Mouse (Mus musculus): ENCODE data around the gene Lypd6. TPM values are rescaled to one million over a fixed set of nuclear protein-coding genes. Genes with fewer than 3 reads are reported as not detected.

Gene Lypd6
- polyA plus RNA-seq, 1 experiment from 2014 or later, result 8.8 TPM

- Histone ChIP-seq H3K9me3 (ENCODE audit: control insufficient read depth, low read length) (no peaks in the 10 kb centered on the region), H3K4me3 (ENCODE audit: low read depth, low read length) (no peak overlapping the region), H3K36me3 (ENCODE audit: control insufficient read depth, insufficient read depth, low read length) (no peaks in the 10 kb centered on the region), H3K9ac (ENCODE audit: low read depth, low read length) (no peak overlapping the region), H3K4me1 (ENCODE audit: control insufficient read depth, insufficient read depth, low read length) (peaks cover 7% of the 10 kb centered on the region; the same call in 1 of the 2 replicates), H3K27me3 (replicated peaks; ENCODE audit: control insufficient read depth, insufficient read depth, low read length) (no peaks in the 10 kb centered on the region), H3K27ac (replicated peaks; ENCODE audit: low read depth, low read length) (no peak overlapping the region), H3K4me2 (ENCODE audit: low read depth, low read length) (no peak overlapping the region)
- WGBS, result 73% methylated on average over 6 of the region's 6 CpGs
- DNase-seq (ENCODE audit: low spot score) (no peak), ATAC-seq (ENCODE audit: low read depth) (no peak)
Observed at GRCm38 (mm10) chr2:50143672-50144071, 77.4 kb downstream of the Lypd6 start.

DNA sequence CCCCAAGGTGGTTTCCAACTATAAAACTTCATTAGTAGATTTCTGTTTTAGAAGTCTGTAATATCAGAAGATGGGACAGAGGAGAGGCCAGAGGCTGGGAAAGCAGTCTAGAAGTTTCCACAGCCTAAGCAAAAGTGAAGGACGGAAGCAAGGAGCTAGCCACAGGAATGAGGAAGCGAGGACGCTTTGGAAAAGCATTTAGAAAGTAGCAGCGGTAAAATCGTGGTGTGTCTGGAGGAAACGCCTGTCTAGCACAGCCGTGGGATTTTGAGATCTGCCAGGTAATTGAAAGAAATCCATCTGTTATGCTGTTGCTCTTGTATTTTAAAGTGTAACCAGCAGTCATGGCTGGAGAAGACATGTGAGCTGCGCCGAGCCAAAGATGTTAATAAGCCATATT lies 81.1 kb downstream of the Lypd6 start:
- H3K9ac ChIP-seq (ENCODE audit: low read depth, low read length), result no peak overlapping the region
- H3K27me3 ChIP-seq (replicated peaks; ENCODE audit: control insufficient read depth, insufficient read depth, low read length), result no peaks in the 10 kb centered on the region
- peaks cover 7% of the 10 kb centered on the region; the same call in 1 of the 2 replicates for H3K4me1 ChIP-seq (ENCODE audit: control insufficient read depth, insufficient read depth, low read length)
- ATAC-seq (ENCODE audit: low read depth), result no peak
- no peak overlapping the region for H3K4me2 ChIP-seq (ENCODE audit: low read depth, low read length)
- no peak overlapping the region for H3K27ac ChIP-seq (replicated peaks; ENCODE audit: low read depth, low read length)
- no peaks in the 10 kb centered on the region for H3K9me3 ChIP-seq (ENCODE audit: control insufficient read depth, low read length)
- WGBS, result 37% methylated on average over 9 of the region's 9 CpGs
- no peak overlapping the region for H3K4me3 ChIP-seq (ENCODE audit: low read depth, low read length)
- peak; percentile 65 for DNase-seq (ENCODE audit: low spot score)
- no peaks in the 10 kb centered on the region for H3K36me3 ChIP-seq (ENCODE audit: control insufficient read depth, insufficient read depth, low read length)

DNA sequence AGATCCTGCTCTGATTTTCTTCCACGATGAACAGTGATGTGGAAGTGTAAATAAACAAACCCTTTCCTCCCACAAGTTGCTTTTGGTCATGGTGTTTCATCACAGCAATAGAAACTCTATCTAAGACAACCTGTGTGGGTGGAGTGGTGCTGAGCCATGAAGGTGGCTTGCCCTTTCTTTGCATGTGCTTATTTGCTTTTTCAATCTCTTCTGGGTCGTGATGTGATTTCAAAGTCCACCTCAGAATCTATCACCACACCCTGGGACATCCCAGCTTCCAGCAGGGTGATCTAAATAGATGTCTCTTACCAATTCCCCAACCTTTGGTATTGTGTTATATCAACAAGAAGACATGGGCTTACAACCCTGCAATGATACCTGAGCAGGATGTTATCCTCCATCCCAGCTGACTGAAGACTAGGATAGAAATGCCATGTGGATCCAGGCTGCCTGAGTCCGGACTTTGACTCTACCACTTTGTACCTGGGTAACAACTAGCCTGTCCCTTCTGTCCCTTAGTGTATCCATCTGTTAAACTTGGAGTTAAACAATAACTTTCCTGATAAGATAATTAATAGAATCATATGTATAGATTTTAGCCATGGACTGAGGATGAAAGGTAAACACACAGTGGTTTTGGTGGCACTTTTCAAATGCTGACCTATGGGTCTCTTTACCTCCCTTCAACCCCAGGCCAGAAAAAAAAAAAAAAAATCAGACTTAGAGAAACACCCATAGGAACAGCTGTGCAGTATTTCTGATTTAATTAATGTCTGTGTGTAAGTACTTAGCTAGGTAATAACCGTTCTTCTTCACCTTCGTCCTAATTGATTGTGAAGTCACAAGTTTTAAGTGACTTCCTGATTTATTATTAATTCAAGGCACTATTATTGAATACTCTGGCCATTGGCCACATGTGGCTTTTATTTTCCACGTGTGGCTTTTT lies 83.3 kb downstream of the Lypd6 start:
- H3K4me2 ChIP-seq (ENCODE audit: low read depth, low read length), result no peak overlapping the region
- WGBS, result 67% methylated on average over 6 of the region's 6 CpGs
- no peak overlapping the region for H3K4me3 ChIP-seq (ENCODE audit: low read depth, low read length)
- DNase-seq (ENCODE audit: low spot score) (no peak), ATAC-seq (ENCODE audit: low read depth) (no peak)
- no peak overlapping the region for H3K27ac ChIP-seq (replicated peaks; ENCODE audit: low read depth, low read length)
- H3K9me3 ChIP-seq (ENCODE audit: control insufficient read depth, low read length), result no peaks in the 10 kb centered on the region
- H3K4me1 ChIP-seq (ENCODE audit: control insufficient read depth, insufficient read depth, low read length), result peaks cover 7% of the 10 kb centered on the region; the same call in 1 of the 2 replicates
- H3K36me3 ChIP-seq (ENCODE audit: control insufficient read depth, insufficient read depth, low read length), result no peaks in the 10 kb centered on the region
- H3K9ac ChIP-seq (ENCODE audit: low read depth, low read length), result no peak overlapping the region
- H3K27me3 ChIP-seq (replicated peaks; ENCODE audit: control insufficient read depth, insufficient read depth, low read length), result no peaks in the 10 kb centered on the region

- Histone ChIP-seq H3K4me1 (ENCODE audit: control insufficient read depth, insufficient read depth, low read length) (peaks cover 7% of the 10 kb centered on the region; the same call in 1 of the 2 replicates), H3K4me2 (ENCODE audit: low read depth, low read length) (no peak overlapping the region), H3K27ac (replicated peaks; ENCODE audit: low read depth, low read length) (no peak overlapping the region), H3K36me3 (ENCODE audit: control insufficient read depth, insufficient read depth, low read length) (no peaks in the 10 kb centered on the region), H3K9me3 (ENCODE audit: control insufficient read depth, low read length) (no peaks in the 10 kb centered on the region), H3K4me3 (ENCODE audit: low read depth, low read length) (no peak overlapping the region), H3K27me3 (replicated peaks; ENCODE audit: control insufficient read depth, insufficient read depth, low read length) (no peaks in the 10 kb centered on the region), H3K9ac (ENCODE audit: low read depth, low read length) (no peak overlapping the region)
- 74% methylated on average over 7 of the region's 7 CpGs for WGBS
- ATAC-seq (ENCODE audit: low read depth), result 0 out of 2 replicates have a peak, but pooled peaks have one; percentile 70
- no peak for DNase-seq (ENCODE audit: low spot score)
Observed at GRCm38 (mm10) chr2:50150203-50150590, 84.0 kb downstream of the Lypd6 start.

DNA sequence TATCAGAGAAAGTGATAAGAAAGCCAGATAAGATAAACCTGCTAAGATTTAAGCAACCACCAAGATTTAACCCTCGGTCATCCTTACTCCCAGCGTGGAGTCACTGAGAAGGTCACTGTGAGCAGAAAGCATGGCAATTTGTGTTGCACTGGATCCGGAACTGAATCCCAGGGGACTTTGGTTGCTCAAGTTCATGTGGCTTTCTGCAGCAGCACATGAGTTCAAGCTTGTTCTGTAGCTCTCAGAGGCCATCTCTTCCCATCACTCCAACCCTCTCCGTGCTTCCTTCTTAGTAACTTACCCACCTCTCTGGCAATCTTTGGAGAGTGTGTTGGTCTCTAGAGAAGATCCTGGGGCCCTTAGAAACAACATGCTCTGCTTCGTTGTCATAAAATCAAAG lies 84.6 kb downstream of the Lypd6 start:
- Histone ChIP-seq H3K36me3 (ENCODE audit: control insufficient read depth, insufficient read depth, low read length) (no peaks in the 10 kb centered on the region), H3K4me2 (ENCODE audit: low read depth, low read length) (no peak overlapping the region), H3K27me3 (replicated peaks; ENCODE audit: control insufficient read depth, insufficient read depth, low read length) (no peaks in the 10 kb centered on the region), H3K9ac (ENCODE audit: low read depth, low read length) (no peak overlapping the region), H3K27ac (replicated peaks; ENCODE audit: low read depth, low read length) (no peak overlapping the region), H3K4me1 (ENCODE audit: control insufficient read depth, insufficient read depth, low read length) (peaks cover 7% of the 10 kb centered on the region; the same call in 1 of the 2 replicates), H3K9me3 (ENCODE audit: control insufficient read depth, low read length) (no peaks in the 10 kb centered on the region), H3K4me3 (ENCODE audit: low read depth, low read length) (no peak overlapping the region)
- 77% methylated on average over 5 of the region's 5 CpGs for WGBS
- no peak for ATAC-seq (ENCODE audit: low read depth)
- no peak for DNase-seq (ENCODE audit: low spot score)

GRCm38 (mm10) chr2:50151401-50151800 lies 85.2 kb downstream of the Lypd6 start:
- H3K9ac ChIP-seq (ENCODE audit: low read depth, low read length), result no peak overlapping the region
- H3K4me2 ChIP-seq (ENCODE audit: low read depth, low read length), result no peak overlapping the region
- no peaks in the 10 kb centered on the region for H3K9me3 ChIP-seq (ENCODE audit: control insufficient read depth, low read length)
- H3K4me1 ChIP-seq (ENCODE audit: control insufficient read depth, insufficient read depth, low read length), result peaks cover 4% of the 10 kb centered on the region; the same call in 1 of the 2 replicates
- no peaks in the 10 kb centered on the region for H3K27me3 ChIP-seq (replicated peaks; ENCODE audit: control insufficient read depth, insufficient read depth, low read length)
- no peak overlapping the region for H3K27ac ChIP-seq (replicated peaks; ENCODE audit: low read depth, low read length)
- DNase-seq (ENCODE audit: low spot score) (no peak), ATAC-seq (ENCODE audit: low read depth) (no peak)
- H3K4me3 ChIP-seq (ENCODE audit: low read depth, low read length), result no peak overlapping the region
- no peaks in the 10 kb centered on the region for H3K36me3 ChIP-seq (ENCODE audit: control insufficient read depth, insufficient read depth, low read length)
- WGBS, result 61% methylated on average over 2 of the region's 2 CpGs

- no peak overlapping the region for H3K4me3 ChIP-seq (ENCODE audit: low read depth, low read length)
- DNase-seq (ENCODE audit: low spot score) (no peak), ATAC-seq (ENCODE audit: low read depth) (no peak)
- no peak overlapping the region for H3K9ac ChIP-seq (ENCODE audit: low read depth, low read length)
- 90% methylated on average over 3 of the region's 3 CpGs for WGBS
- no peak overlapping the region for H3K27ac ChIP-seq (replicated peaks; ENCODE audit: low read depth, low read length)
- H3K36me3 ChIP-seq (ENCODE audit: control insufficient read depth, insufficient read depth, low read length), result no peaks in the 10 kb centered on the region
- H3K4me1 ChIP-seq (ENCODE audit: control insufficient read depth, insufficient read depth, low read length), result 0 out of 2 replicates have a peak, but pooled peaks cover 2% of the 10 kb centered on the region
- no peak overlapping the region for H3K4me2 ChIP-seq (ENCODE audit: low read depth, low read length)
- no peaks in the 10 kb centered on the region for H3K9me3 ChIP-seq (ENCODE audit: control insufficient read depth, low read length)
- H3K27me3 ChIP-seq (replicated peaks; ENCODE audit: control insufficient read depth, insufficient read depth, low read length), result no peaks in the 10 kb centered on the region
Observed at GRCm38 (mm10) chr2:50151879-50152278, 85.7 kb downstream of the Lypd6 start.

- ATAC-seq (ENCODE audit: low read depth), result no peak
- Histone ChIP-seq H3K4me3 (ENCODE audit: low read depth, low read length) (no peak overlapping the region), H3K4me1 (ENCODE audit: control insufficient read depth, insufficient read depth, low read length) (no peaks in the 10 kb centered on the region), H3K36me3 (ENCODE audit: control insufficient read depth, insufficient read depth, low read length) (no peaks in the 10 kb centered on the region), H3K9ac (ENCODE audit: low read depth, low read length) (no peak overlapping the region), H3K27ac (replicated peaks; ENCODE audit: low read depth, low read length) (no peak overlapping the region), H3K9me3 (ENCODE audit: control insufficient read depth, low read length) (no peaks in the 10 kb centered on the region), H3K4me2 (ENCODE audit: low read depth, low read length) (no peak overlapping the region), H3K27me3 (replicated peaks; ENCODE audit: control insufficient read depth, insufficient read depth, low read length) (no peaks in the 10 kb centered on the region)
- DNase-seq (ENCODE audit: low spot score), result no peak
- WGBS, result 91% methylated on average over 10 of the region's 10 CpGs
Observed at GRCm38 (mm10) chr2:50156009-50156408, 89.8 kb downstream of the Lypd6 start.
